Mouse (Mus musculus) lung, embryonic 14.5 days (tissue): ENCODE data around the gene Gata2. TPM values are rescaled to one million over a fixed set of nuclear protein-coding genes. Genes with fewer than 3 reads are reported as not detected.

Experiments
- ATAC-seq: fragments of 200-750 bp; cut with Nextera tagmentation; 2 replicates; pipeline ENCODE4 v1.8.0; 2017; ENCODE audit warnings: mild to moderate bottlenecking, moderate TSS enrichment, moderate library complexity; ENCODE audit not compliant: insufficient read depth
- DNase-seq: peaks from one replicate; pipeline ENCODE4 v3.0.0-alpha.2; 2015
- H3K27ac ChIP-seq: fragments of 300-500 bp; sonication (generic); 2 replicates; pipeline ENCODE4 v1.5.1; 2014; ENCODE audit warnings: low read depth, mild to moderate bottlenecking, moderate library complexity
- H3K27me3 ChIP-seq: fragments of 300-500 bp; sonication (generic); 2 replicates; pipeline ENCODE4 v1.6.1; 2014; ENCODE audit warnings: low read length, control low read depth; ENCODE audit not compliant: insufficient read depth
- H3K36me3 ChIP-seq: fragments of 300-500 bp; sonication (generic); 2 replicates; pipeline ENCODE4 v1.6.1; 2014; ENCODE audit warnings: control low read depth; ENCODE audit not compliant: insufficient read depth
- H3K4me1 ChIP-seq: fragments of 300-500 bp; sonication (generic); 2 replicates; pipeline ENCODE4 v1.6.1; 2014; ENCODE audit warnings: antibody characterized with exemption, control low read depth; ENCODE audit not compliant: insufficient read depth
- H3K4me2 ChIP-seq: fragments of 300-500 bp; sonication (generic); 2 replicates; pipeline ENCODE4 v1.6.1; 2014; ENCODE audit warnings: mild to moderate bottlenecking
- H3K4me3 ChIP-seq: fragments of 300-500 bp; sonication (generic); 2 replicates; pipeline ENCODE4 v1.5.1; 2014; ENCODE audit warnings: low read depth, low read length
- H3K9ac ChIP-seq: fragments of 300-500 bp; sonication (generic); 2 replicates; pipeline ENCODE4 v1.6.1; 2014
- H3K9me3 ChIP-seq: fragments of 300-500 bp; sonication (generic); 2 replicates; pipeline ENCODE4 v1.6.1; 2016; ENCODE audit warnings: low read depth, low read length, control low read depth
- CTCF ChIP-seq: IDR thresholded peaks from 2 replicates; pipeline ENCODE4 v1.5.1; 2016; ENCODE audit warnings: antibody characterized with exemption, low read depth
- WGBS: fragments of 180-500 bp; shearing (Covaris S2); extraction: QIAGEN DNeasy Blood & Tissue Kit; methylation state at CpG from one replicate; pipeline ENCODE4 v1.1.7; 2014; 5-methylcytosine and 5-hydroxymethylcytosine counted together
- polyA plus RNA-seq: library from polyadenylated mRNA; unstranded; fragments of >200 nt; fragmentation: Nextera tagmentation; extraction: Ambion mirVana; gene quantifications from 2 replicates; pipeline ENCODE4 v1.2.1, GENCODE M21; 2014

Gata2 gene
- polyA plus RNA-seq, 1 experiment from 2014 or later = 14.6 TPM

DNA sequence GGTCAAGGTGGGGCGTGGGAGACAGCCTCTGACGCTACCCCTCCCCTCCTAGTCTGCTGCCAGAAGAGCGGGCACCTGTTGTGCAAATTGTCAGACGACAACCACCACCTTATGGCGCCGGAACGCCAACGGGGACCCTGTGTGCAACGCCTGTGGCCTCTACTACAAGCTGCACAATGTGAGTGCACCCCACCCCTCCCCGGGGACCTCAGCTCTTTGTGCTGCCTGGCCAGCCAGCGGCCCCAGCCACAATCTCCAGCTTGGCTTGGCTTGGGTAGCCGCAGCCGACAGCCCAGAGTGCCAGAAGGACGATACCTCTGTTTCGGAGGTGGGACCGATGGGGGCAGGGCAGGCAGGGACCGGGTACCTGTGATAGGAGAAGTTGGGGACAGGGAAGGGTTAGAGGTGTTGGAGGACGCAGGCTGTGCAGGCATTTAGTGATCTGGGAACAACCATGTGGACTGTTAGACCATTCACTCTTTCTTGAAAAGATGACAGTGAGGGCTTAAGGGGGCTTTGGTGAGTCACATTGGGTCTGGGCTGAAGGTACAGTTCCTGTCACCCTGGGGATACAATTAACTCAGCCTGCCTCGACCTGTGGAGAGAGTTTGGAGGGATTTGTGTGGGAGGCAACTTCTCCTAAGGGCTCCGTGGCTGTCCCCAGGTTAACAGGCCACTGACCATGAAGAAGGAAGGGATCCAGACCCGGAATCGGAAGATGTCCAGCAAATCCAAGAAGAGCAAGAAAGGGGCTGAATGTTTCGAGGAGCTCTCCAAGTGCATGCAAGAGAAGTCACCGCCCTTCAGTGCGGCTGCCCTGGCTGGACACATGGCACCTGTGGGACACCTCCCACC, 11.1 kb downstream of the Gata2 start:
- H3K27me3 ChIP-seq = peaks cover 77% of the 10 kb centered on the region
- 20% methylated on average over 25 of the region's 25 CpGs for WGBS
- H3K4me3 ChIP-seq = no peak overlapping the region
- no peak for ATAC-seq
- H3K9ac ChIP-seq = no peak overlapping the region
- H3K36me3 ChIP-seq = no peaks in the 10 kb centered on the region
- no peaks in the 10 kb centered on the region for H3K4me1 ChIP-seq
- no peak for TF ChIP-seq CTCF
- no peak overlapping the region for H3K27ac ChIP-seq
- no peak for DNase-seq
- no peak overlapping the region for H3K4me2 ChIP-seq
- H3K9me3 ChIP-seq = no peaks in the 10 kb centered on the region

GRCm38 (mm10) chr6:88205386-88205700, 11.7 kb downstream of the Gata2 start:
- Histone ChIP-seq H3K4me2 (no peak overlapping the region), H3K4me3 (no peak overlapping the region), H3K4me1 (no peaks in the 10 kb centered on the region), H3K27me3 (peaks cover 71% of the 10 kb centered on the region), H3K36me3 (no peaks in the 10 kb centered on the region), H3K9ac (no peak overlapping the region), H3K9me3 (no peaks in the 10 kb centered on the region), H3K27ac (no peak overlapping the region)
- DNase-seq (no peak), ATAC-seq (no peak)
- TF ChIP-seq CTCF = no peak
- WGBS = 37% methylated on average over 7 of the region's 7 CpGs

DNA sequence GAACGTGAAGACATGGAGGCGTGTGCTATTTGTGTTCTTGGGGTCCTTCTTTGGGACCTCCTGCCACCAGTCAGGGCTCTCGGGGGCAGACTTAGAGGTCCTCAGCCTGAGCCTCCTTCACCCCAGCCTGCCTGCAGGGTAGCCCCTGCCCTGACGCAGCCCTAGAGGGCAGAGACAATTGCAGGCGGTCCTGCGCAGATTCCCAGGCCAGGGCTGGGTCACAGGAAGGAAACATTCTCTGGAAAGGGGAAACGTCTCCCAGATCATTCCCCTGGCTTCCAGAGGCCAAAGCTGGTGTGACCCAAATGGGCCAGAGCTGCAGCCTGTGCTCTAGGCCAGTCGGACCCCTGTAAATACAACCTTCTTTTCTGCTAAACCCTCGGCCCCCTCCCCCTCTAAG, 12.2 kb downstream of the Gata2 start:
- DNase-seq = peak; percentile 23
- no peak for TF ChIP-seq CTCF
- H3K9me3 ChIP-seq = no peaks in the 10 kb centered on the region
- no peaks in the 10 kb centered on the region for H3K36me3 ChIP-seq
- ATAC-seq = no peak
- no peak overlapping the region for H3K4me2 ChIP-seq
- peaks cover 65% of the 10 kb centered on the region for H3K27me3 ChIP-seq
- no peaks in the 10 kb centered on the region for H3K4me1 ChIP-seq
- H3K4me3 ChIP-seq = no peak overlapping the region
- H3K9ac ChIP-seq = no peak overlapping the region
- WGBS = 16% methylated on average over 9 of the region's 9 CpGs
- no peak overlapping the region for H3K27ac ChIP-seq

GRCm38 (mm10) chr6:88206566-88206965, 12.9 kb downstream of the Gata2 start:
- Histone ChIP-seq H3K4me2 (no peak overlapping the region), H3K27me3 (peaks cover 59% of the 10 kb centered on the region), H3K9ac (no peak overlapping the region), H3K27ac (no peak overlapping the region), H3K4me3 (no peak overlapping the region), H3K36me3 (no peaks in the 10 kb centered on the region), H3K9me3 (no peaks in the 10 kb centered on the region), H3K4me1 (no peaks in the 10 kb centered on the region)
- TF ChIP-seq CTCF = no peak
- ATAC-seq = no peak
- WGBS = 46% methylated on average over 7 of the region's 7 CpGs
- DNase-seq = no peak

DNA sequence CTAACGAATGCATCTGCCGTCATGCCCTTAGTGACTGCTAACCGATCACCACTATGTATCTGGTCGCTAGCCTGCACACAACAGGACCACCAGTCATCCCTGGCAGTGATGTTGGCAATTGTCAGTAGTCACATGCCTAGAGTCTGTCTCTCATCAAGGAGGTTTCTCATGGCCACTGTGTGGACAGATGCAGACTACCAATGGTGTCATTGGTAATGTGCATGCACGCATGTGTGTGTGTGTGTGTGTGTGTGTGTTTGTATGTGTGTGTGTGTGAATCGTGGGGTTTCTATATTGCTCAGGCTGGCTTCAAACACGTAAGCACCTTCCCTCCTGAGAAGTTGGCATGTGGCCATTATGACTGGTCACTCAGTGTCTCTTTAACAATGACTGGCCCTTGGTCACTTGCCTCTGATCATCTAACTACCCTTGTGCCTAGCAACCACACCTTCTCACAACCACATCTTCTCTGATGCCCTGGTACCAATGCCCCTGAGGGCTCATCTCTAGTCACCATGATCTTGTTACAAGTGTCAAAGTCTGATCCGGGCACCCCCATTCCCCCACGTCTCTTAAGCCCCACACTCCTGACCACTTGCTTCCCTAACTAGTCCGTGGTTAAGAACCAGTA, 13.8 kb downstream of the Gata2 start:
- Histone ChIP-seq H3K4me1 (no peaks in the 10 kb centered on the region), H3K27me3 (peaks cover 49% of the 10 kb centered on the region), H3K36me3 (no peaks in the 10 kb centered on the region), H3K4me2 (no peak overlapping the region), H3K9ac (no peak overlapping the region), H3K4me3 (no peak overlapping the region), H3K9me3 (no peaks in the 10 kb centered on the region), H3K27ac (no peak overlapping the region)
- WGBS = 83% methylated on average over 10 of the region's 10 CpGs
- DNase-seq (no peak), ATAC-seq (no peak)
- TF ChIP-seq CTCF = no peak

DNA sequence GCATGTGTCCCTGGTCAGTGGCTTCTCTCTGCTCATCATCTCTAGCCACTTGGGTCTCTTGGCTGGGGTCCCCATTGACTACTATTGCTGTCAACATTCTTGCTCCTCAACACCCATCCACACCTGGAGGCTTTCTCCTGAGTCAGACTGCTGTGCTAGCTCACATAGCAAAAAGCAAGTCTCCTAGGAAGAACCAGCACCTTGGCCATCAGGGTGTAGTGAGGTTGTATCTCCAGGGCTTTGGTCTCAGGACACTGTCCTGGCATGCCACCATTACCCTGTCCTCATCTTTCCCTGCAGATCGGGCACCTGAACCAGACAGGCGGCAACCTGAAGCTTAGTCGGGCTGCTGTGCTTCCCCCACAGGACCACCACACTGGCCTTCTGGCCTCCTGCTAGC, 14.6 kb downstream of the Gata2 start:
- H3K9ac ChIP-seq = no peak overlapping the region
- H3K36me3 ChIP-seq = no peaks in the 10 kb centered on the region
- DNase-seq = no peak
- TF ChIP-seq CTCF = no peak
- H3K4me1 ChIP-seq = no peaks in the 10 kb centered on the region
- H3K27ac ChIP-seq = no peak overlapping the region
- no peak overlapping the region for H3K4me2 ChIP-seq
- ATAC-seq = no peak
- WGBS = 94% methylated on average over 3 of the region's 3 CpGs
- no peak overlapping the region for H3K4me3 ChIP-seq
- H3K9me3 ChIP-seq = no peaks in the 10 kb centered on the region
- peaks cover 42% of the 10 kb centered on the region for H3K27me3 ChIP-seq

DNA sequence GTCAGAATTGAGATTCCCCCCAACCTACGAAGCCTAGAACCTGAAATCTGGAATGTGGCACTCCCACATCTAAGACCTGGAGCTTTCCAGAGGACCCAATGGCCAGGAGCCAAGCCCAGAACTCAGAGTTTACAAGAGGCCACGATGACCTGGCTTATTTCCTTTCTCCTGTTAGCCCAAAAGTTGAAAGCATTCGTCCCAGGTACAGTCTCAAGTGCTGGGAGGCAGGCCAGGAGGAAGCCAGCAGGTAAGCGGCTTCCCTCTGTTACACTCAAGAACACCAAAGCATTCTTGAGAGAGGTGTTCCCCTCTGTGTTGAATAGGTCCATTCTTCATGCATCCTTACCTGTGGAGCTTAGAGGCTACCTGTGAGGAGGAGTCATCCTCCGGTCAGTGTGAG, 15.8 kb downstream of the Gata2 start:
- Histone ChIP-seq H3K27me3 (peaks cover 31% of the 10 kb centered on the region), H3K4me3 (no peak overlapping the region), H3K27ac (no peak overlapping the region), H3K9ac (no peak overlapping the region), H3K4me2 (no peak overlapping the region), H3K36me3 (no peaks in the 10 kb centered on the region), H3K4me1 (no peaks in the 10 kb centered on the region), H3K9me3 (no peaks in the 10 kb centered on the region)
- no peak for TF ChIP-seq CTCF
- no peak for ATAC-seq
- 58% methylated on average over 5 of the region's 5 CpGs for WGBS
- no peak for DNase-seq
